Mouse (Mus musculus) heart, embryonic 16.5 days (tissue): Measurements from ENCODE around the gene Asphd2. TPM values are rescaled to one million over a fixed set of nuclear protein-coding genes. Genes with fewer than 3 reads are reported as not detected.
"Not testable (repeated sequence)": the region's sequence is repeated elsewhere in the genome, so short reads cannot be mapped to it uniquely, and the experiment has no call there.

Experiments
- ATAC-seq: fragments of 200-750 bp; cut with Nextera tagmentation; replicated peaks from 2 replicates; pipeline ENCODE4 v1.8.0; 2017; ENCODE audit warnings: moderate number of reproducible peaks; ENCODE audit not compliant: insufficient read depth, low FRiP score; ENCODE audit errors: extremely low read depth
- H3K27ac ChIP-seq: fragments of 300-500 bp; sonication (generic); 2 replicates; pipeline ENCODE4 v1.5.1; 2014; ENCODE audit warnings: mild to moderate bottlenecking, low read length, control low read depth, moderate library complexity
- H3K27me3 ChIP-seq: fragments of 300-500 bp; sonication (generic); 2 replicates; pipeline ENCODE4 v1.6.1; 2014; ENCODE audit warnings: low read length, mixed read lengths; ENCODE audit not compliant: control insufficient read depth, insufficient read depth
- H3K36me3 ChIP-seq: fragments of 300-500 bp; sonication (generic); 2 replicates; pipeline ENCODE4 v1.6.1; 2014; ENCODE audit not compliant: control insufficient read depth, insufficient read depth
- H3K4me1 ChIP-seq: fragments of 300-500 bp; sonication (generic); 2 replicates; pipeline ENCODE4 v1.6.1; 2014; ENCODE audit warnings: low read length, mixed read lengths; ENCODE audit not compliant: control insufficient read depth, insufficient read depth
- H3K4me2 ChIP-seq: fragments of 300-500 bp; sonication (generic); 2 replicates; pipeline ENCODE4 v1.6.1; 2014; ENCODE audit warnings: low read depth, mild to moderate bottlenecking, control low read depth, low read length
- H3K4me3 ChIP-seq: fragments of 300-500 bp; sonication (generic); 2 replicates; pipeline ENCODE4 v1.5.1; 2014; ENCODE audit warnings: mild to moderate bottlenecking, control low read depth, low read length
- H3K9ac ChIP-seq: fragments of 300-500 bp; sonication (generic); 2 replicates; pipeline ENCODE4 v1.6.1; 2014; ENCODE audit warnings: low read length, control low read depth
- H3K9me3 ChIP-seq: fragments of 300-500 bp; sonication (generic); replicated peaks from 2 replicates; pipeline ENCODE4 v1.6.1; 2016; ENCODE audit warnings: low read length; ENCODE audit not compliant: control insufficient read depth
- WGBS: fragments of 180-500 bp; shearing (Covaris S2); extraction: QIAGEN DNeasy Blood & Tissue Kit; methylation state at CpG from one replicate; pipeline ENCODE4 v1.1.7; 2014; 5-methylcytosine and 5-hydroxymethylcytosine counted together
- polyA plus RNA-seq: library from polyadenylated mRNA; unstranded; fragments of >200 nt; fragmentation: Nextera tagmentation; extraction: Ambion mirVana; gene quantifications from 2 replicates; pipeline ENCODE4 v1.2.1, GENCODE M21; 2015

The Asphd2 gene
- polyA plus RNA-seq, 1 experiment from 2014 or later, result 0.67 TPM

DNA sequence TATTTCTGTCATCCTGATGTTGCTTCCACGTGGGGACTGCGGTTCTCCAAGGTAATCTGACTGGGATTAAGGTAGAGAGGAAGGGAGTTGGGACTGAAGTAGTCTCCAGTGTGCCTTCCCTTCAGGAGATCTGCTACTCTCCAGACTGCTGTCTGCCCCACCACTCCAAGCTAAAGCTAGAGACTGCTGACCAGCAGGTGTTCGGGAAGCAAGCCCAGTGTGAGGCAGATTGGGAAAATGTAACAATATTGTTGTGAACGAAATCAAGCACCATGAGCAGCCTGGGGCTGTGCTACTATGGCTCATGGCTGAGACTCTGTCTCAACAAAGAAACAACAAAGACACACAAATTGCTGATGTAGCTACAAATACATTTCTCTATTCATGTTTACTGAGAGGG lies 23.4 kb upstream of the Asphd2 start:
- peaks cover 33% of the 10 kb centered on the region for H3K27me3 ChIP-seq
- no peak overlapping the region for H3K4me3 ChIP-seq
- H3K4me2 ChIP-seq, result no peak overlapping the region
- no peak overlapping the region for H3K9ac ChIP-seq
- ATAC-seq, result no peak
- 51% methylated on average over 4 of the region's 4 CpGs for WGBS
- no peaks in the 10 kb centered on the region for H3K4me1 ChIP-seq
- H3K36me3 ChIP-seq, result no peaks in the 10 kb centered on the region
- no peak overlapping the region for H3K27ac ChIP-seq
- H3K9me3 ChIP-seq, result peaks cover 9% of the 10 kb centered on the region; the same call in 1 of the 2 replicates

DNA sequence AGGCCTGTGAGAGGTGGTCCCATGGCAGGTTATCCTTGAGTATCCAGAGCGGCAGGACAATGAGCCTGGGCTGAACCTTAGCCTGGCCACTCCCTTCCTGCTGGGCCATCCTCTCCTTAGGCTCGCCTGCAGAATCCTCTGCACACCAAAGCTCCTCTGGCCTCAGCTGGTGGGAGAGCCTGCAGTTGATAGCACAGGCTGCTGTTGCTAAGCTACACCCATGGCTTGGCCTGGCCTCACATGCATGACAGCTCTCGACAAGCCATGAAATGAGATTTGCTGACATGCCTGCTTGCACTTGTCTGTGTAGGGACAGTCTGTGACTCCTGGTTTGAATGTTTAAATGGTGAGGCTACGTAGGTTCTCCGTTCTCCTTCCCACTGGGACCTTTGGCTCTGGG lies 22.0 kb upstream of the Asphd2 start:
- peaks cover 9% of the 10 kb centered on the region; the same call in 1 of the 2 replicates for H3K9me3 ChIP-seq
- no peak overlapping the region for H3K27ac ChIP-seq
- no peak overlapping the region for H3K9ac ChIP-seq
- 62% methylated on average over 5 of the region's 5 CpGs for WGBS
- no peak overlapping the region for H3K4me2 ChIP-seq
- H3K27me3 ChIP-seq, result peaks cover 28% of the 10 kb centered on the region
- H3K4me1 ChIP-seq, result no peaks in the 10 kb centered on the region
- H3K4me3 ChIP-seq, result no peak overlapping the region
- no peak for ATAC-seq
- H3K36me3 ChIP-seq, result no peaks in the 10 kb centered on the region

DNA sequence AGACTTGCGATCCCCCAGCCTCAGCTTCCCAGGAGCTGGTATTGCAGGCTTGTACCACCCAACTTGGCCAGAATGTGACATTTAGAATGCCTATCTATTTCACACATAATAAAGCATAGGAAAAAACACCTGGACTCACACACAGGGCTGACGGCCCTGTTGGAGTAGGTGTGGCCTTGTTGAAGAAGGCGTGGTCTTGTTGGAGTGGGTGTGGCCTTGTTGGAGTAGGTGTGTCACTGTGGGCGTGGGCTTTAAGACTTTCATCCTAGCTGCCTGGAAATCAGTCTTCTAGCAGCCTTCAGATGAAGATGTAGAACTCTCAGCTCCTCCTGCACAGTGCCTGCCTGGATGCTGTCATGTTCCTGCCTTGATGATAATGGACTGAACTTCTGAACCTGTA lies 18.1 kb upstream of the Asphd2 start:
- WGBS, result 75% methylated on average over 4 of the region's 4 CpGs
- H3K4me2 ChIP-seq, H3K36me3 ChIP-seq, ATAC-seq, H3K4me1 ChIP-seq, H3K9ac ChIP-seq, H3K27ac ChIP-seq, H3K4me3 ChIP-seq, H3K9me3 ChIP-seq: not testable (repeated sequence)
- H3K27me3 ChIP-seq, result peaks cover 19% of the 10 kb centered on the region

DNA sequence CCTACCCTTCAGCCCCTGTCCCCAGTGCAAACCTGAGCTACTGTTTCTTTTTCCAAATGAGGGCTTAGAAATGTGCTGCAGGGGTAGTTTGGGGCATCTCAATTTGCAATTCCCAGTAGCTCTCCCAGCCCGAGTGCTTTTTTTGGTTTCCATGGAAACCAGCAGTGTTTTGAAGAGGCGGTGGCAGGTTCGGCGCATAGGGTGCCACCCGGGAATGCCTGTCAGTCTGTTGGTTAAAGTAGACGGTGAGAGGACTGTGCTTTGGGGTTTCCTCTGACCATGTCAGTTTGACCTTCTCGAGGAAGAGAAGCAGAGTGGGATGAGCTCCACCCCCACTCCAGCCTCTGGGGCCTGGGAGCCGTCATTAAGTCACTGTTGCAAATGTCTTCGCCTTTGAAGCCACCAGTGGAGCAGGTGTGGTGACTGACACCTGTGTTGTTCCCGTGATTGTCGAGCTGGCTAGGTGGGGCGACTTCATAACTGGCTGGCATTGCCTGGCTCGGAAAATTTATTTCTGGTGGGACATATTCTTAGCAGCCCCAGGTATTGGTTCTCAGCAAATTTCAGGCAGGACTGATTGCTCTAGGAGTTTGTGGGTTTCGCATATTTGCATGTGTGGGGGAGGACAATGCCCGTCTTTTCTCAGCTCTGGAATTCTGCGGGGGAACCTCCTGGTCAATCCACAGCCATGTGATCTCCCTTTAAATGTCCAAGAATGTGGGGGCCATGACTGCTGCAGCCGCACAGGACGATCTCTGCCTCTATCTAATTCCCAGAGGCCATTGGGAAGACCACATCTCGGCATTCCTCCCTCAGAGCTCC lies 17.1 kb upstream of the Asphd2 start:
- Histone ChIP-seq H3K9ac (no peak overlapping the region), H3K4me2 (no peak overlapping the region), H3K9me3 (peaks cover 9% of the 10 kb centered on the region; the same call in 1 of the 2 replicates), H3K27me3 (peaks cover 16% of the 10 kb centered on the region), H3K36me3 (no peaks in the 10 kb centered on the region), H3K27ac (no peak overlapping the region), H3K4me3 (no peak overlapping the region), H3K4me1 (no peaks in the 10 kb centered on the region)
- no peak for ATAC-seq
- 13% methylated on average over 19 of the region's 19 CpGs for WGBS

DNA sequence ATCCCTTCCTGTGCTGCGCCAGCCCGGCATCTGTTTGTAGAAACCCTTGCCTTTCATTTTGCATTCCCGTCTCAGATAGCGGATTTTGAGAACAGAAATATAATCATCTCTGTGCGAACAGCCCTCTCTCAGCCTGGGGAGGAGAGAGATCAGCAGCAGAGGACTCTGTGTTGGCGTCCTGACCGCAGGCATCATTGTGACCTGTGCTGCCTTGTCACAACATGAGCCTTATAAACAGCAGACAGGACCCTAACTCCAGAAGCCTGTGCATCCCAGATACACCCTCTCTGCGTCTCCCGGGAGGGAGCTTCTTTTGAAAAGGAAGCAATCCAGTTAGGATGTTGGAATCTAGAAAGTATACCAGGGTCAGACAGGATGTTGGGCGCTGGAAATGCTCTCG lies 16.4 kb upstream of the Asphd2 start:
- 43% methylated on average over 11 of the region's 11 CpGs for WGBS
- Histone ChIP-seq H3K4me1 (peaks cover under 1% of the 10 kb centered on the region; the same call in 1 of the 2 replicates), H3K36me3 (no peaks in the 10 kb centered on the region), H3K27me3 (peaks cover 12% of the 10 kb centered on the region), H3K4me2 (no peak overlapping the region), H3K9me3 (peaks cover 9% of the 10 kb centered on the region; the same call in 1 of the 2 replicates), H3K9ac (no peak overlapping the region), H3K27ac (no peak overlapping the region), H3K4me3 (no peak overlapping the region)
- ATAC-seq, result no peak

DNA sequence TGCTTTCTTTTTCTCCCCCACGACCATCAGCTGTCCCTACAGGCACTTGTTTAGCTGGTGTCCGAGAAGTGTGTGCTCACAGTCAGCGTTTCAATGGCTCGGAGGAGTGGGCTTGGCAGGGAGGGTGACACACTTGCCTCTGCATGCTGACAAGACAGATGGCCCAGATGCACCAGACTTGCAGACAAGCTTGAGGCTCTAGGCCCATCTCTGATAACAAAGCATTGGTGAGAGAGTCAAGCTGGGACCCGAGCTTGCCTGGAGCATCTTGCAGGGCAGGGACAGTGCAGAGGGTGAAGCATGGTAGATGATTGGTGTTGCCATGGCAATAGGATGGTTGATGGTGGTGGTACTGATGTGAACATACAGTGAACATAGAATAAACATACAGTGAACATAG lies 14.6 kb upstream of the Asphd2 start:
- no peaks in the 10 kb centered on the region for H3K36me3 ChIP-seq
- 55% methylated on average over 5 of the region's 5 CpGs for WGBS
- no peak overlapping the region for H3K4me3 ChIP-seq
- peaks cover 4% of the 10 kb centered on the region; the same call in 1 of the 2 replicates for H3K4me1 ChIP-seq
- no peak for ATAC-seq
- H3K27me3 ChIP-seq, result peaks cover 12% of the 10 kb centered on the region
- H3K27ac ChIP-seq, result no peak overlapping the region
- no peak overlapping the region for H3K4me2 ChIP-seq
- peaks cover 9% of the 10 kb centered on the region; the same call in 1 of the 2 replicates for H3K9me3 ChIP-seq
- H3K9ac ChIP-seq, result no peak overlapping the region

DNA sequence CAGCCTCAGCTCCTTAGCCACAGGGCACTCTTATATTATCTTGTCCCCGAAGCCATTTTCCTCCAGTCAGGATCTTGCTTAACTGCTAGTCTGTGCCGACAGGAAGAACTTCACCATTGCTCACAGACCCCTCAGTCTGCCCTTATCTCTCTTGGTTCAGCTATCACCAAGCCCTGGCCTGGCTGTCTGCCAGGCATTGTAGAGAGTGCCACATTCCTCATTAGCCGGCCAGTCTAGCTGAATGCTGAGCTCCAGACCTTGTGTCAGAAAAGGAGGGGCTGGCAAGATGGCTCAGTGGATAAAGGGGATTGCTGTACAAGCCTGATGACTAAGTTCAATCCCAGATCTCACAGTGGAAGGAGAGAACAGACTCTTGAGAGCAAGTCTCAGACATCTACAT lies 11.4 kb upstream of the Asphd2 start:
- 20% methylated on average over 3 of the region's 3 CpGs for WGBS
- no peaks in the 10 kb centered on the region for H3K9me3 ChIP-seq
- no peak overlapping the region for H3K9ac ChIP-seq

DNA sequence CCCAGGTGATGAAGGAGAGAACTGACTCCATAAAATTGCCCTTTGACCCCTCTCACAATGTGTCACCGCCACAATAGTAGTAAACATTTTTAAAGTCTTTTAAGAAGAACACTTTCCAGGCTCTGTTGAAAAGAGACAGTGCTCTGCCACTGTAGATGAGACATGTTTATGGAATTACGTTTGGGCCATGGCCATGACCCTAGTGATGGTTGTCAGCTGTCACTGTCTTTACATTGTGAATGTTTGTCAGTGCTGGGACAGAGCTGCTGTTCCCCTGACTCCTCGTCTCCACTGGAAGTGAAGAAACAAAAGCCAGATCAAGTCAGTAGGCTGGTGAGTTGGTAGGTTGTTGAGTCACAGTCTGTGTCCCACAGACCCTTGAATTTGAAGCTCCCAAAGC lies 7.8 kb upstream of the Asphd2 start:
- Histone ChIP-seq H3K4me2 (no peak overlapping the region), H3K27me3 (0 out of 2 replicates have a peak, but pooled peaks cover 3% of the 10 kb centered on the region), H3K9ac (no peak overlapping the region), H3K4me3 (no peak overlapping the region), H3K36me3 (no peaks in the 10 kb centered on the region), H3K4me1 (peaks cover 4% of the 10 kb centered on the region; the same call in 1 of the 2 replicates), H3K9me3 (no peaks in the 10 kb centered on the region), H3K27ac (no peak overlapping the region)
- ATAC-seq, result no peak
- WGBS, result 54% methylated on average over 3 of the region's 3 CpGs

More for the DNA sequence above, 11.4 kb upstream of the Asphd2 start:
- ATAC-seq, result no peak; the same call in 1 of the 2 replicates
- Histone ChIP-seq H3K27me3 (peaks cover 12% of the 10 kb centered on the region), H3K4me3 (no peak overlapping the region), H3K36me3 (no peaks in the 10 kb centered on the region), H3K4me1 (peaks cover 4% of the 10 kb centered on the region; the same call in 1 of the 2 replicates), H3K27ac (no peak overlapping the region), H3K4me2 (no peak overlapping the region)

DNA sequence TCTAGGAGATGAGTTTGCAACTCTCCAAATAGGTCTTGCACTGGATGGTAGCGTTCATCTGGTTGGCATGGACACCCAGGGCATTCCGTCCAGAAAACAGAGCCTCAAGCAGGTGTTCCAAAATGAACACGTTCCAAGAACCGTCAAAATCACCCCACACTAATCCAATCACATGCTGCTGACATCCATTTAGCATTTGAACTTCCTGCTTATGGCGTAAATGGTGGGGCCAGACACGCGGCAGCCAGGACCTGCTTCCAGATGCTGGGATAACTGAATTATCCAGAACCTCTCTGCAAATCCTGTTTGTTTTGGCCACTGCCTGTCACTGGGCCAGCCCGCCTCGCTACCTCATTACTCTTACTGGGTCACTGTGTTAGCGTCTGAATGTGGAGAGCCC lies 4.6 kb upstream of the Asphd2 start:
- H3K4me3 ChIP-seq, result no peak overlapping the region
- 57% methylated on average over 10 of the region's 10 CpGs for WGBS
- peaks cover 21% of the 10 kb centered on the region for H3K27me3 ChIP-seq
- H3K9me3 ChIP-seq, result no peaks in the 10 kb centered on the region
- no peak overlapping the region for H3K27ac ChIP-seq
- H3K9ac ChIP-seq, result no peak overlapping the region
- no peak overlapping the region for H3K4me2 ChIP-seq
- H3K36me3 ChIP-seq, result no peaks in the 10 kb centered on the region
- H3K4me1 ChIP-seq, result peaks cover 2% of the 10 kb centered on the region; the same call in 1 of the 2 replicates
- ATAC-seq, result no peak
